Mouse (Mus musculus) heart, postnatal 0 days (tissue): Measurements from ENCODE around the gene Cnga2. TPM values are rescaled to one million over a fixed set of nuclear protein-coding genes. Genes with fewer than 3 reads are reported as not detected.

ENCODE experiments used
- ATAC-seq: fragments of 200-750 bp; cut with Nextera tagmentation; 2 replicates; pipeline ENCODE4 v1.8.0; 2017; ENCODE audit warnings: low read depth, moderate number of reproducible peaks, moderate library complexity; ENCODE audit not compliant: insufficient read depth
- DNase-seq: peaks from one replicate; pipeline ENCODE4 v3.0.0-alpha.2; 2016; ENCODE audit warnings: low spot score
- H3K27ac ChIP-seq: fragments of 300-500 bp; sonication (generic); 2 replicates; pipeline ENCODE4 v1.5.1; 2014; ENCODE audit warnings: low read depth, mild to moderate bottlenecking
- H3K27me3 ChIP-seq: fragments of 300-500 bp; sonication (generic); 2 replicates; pipeline ENCODE4 v1.6.1; 2014; ENCODE audit warnings: low read length, mixed read lengths; ENCODE audit not compliant: control insufficient read depth, insufficient read depth
- H3K36me3 ChIP-seq: fragments of 300-500 bp; sonication (generic); replicated peaks from 2 replicates; pipeline ENCODE4 v1.6.1; 2014; ENCODE audit warnings: low read length, mixed read lengths; ENCODE audit not compliant: control insufficient read depth, insufficient read depth
- H3K4me1 ChIP-seq: fragments of 300-500 bp; sonication (generic); 2 replicates; pipeline ENCODE4 v1.6.1; 2014; ENCODE audit warnings: antibody characterized with exemption; ENCODE audit not compliant: control insufficient read depth, insufficient read depth
- H3K4me2 ChIP-seq: fragments of 300-500 bp; sonication (generic); 2 replicates; pipeline ENCODE4 v1.6.1; 2014; ENCODE audit warnings: low read depth, mild to moderate bottlenecking, low read length, moderate library complexity
- H3K4me3 ChIP-seq: fragments of 300-500 bp; sonication (generic); 2 replicates; pipeline ENCODE4 v1.5.1; 2014; ENCODE audit warnings: low read depth, low read length
- H3K9ac ChIP-seq: fragments of 300-500 bp; sonication (generic); replicated peaks from 2 replicates; pipeline ENCODE4 v1.6.1; 2014; ENCODE audit warnings: low read depth, low read length, mixed read lengths
- H3K9me3 ChIP-seq: fragments of 300-500 bp; sonication (generic); replicated peaks from 2 replicates; pipeline ENCODE4 v1.6.1; 2016; ENCODE audit warnings: low read length; ENCODE audit not compliant: control insufficient read depth
- CTCF ChIP-seq: IDR thresholded peaks from 2 replicates; pipeline ENCODE4 v1.5.1; 2016; ENCODE audit warnings: antibody characterized with exemption, control low read depth, low read depth
- EP300 ChIP-seq: IDR thresholded peaks from 2 replicates; pipeline ENCODE4 v1.6.1; 2016; ENCODE audit warnings: antibody characterized with exemption, low read depth
- WGBS: fragments of 180-500 bp; shearing (Covaris S2); extraction: QIAGEN DNeasy Blood & Tissue Kit; methylation state at CpG from one replicate; pipeline ENCODE4 v1.1.7; 2014; 5-methylcytosine and 5-hydroxymethylcytosine counted together
- polyA plus RNA-seq: library from polyadenylated mRNA; unstranded; fragments of >200 nt; fragmentation: Nextera tagmentation; extraction: Ambion mirVana; gene quantifications from 2 replicates; pipeline ENCODE4 v1.2.1, GENCODE M21; 2015
- total RNA-seq: library from RNA; depleted of rRNA; stranded (reverse); fragments of >200 nt; gene quantifications from 2 replicates; pipeline ENCODE4 v1.2.3, GENCODE M21; 2014; ENCODE audit warnings: low replicate concordance

The Cnga2 gene
- total and polyA plus RNA-seq, 2 experiments from 2014 or later = 0.04 TPM; not detected in 1

- no peaks in the 10 kb centered on the region for H3K36me3 ChIP-seq
- no peaks in the 10 kb centered on the region for H3K9me3 ChIP-seq
- DNase-seq (no peak), ATAC-seq (no peak)
- TF ChIP-seq CTCF (no peak), EP300 (no peak)
- 64% methylated on average over 2 of the region's 2 CpGs for WGBS
- no peaks in the 10 kb centered on the region for H3K4me1 ChIP-seq
- H3K4me2 ChIP-seq = no peak overlapping the region
- no peaks in the 10 kb centered on the region for H3K27me3 ChIP-seq
- H3K27ac ChIP-seq = peak overlapping the region; percentile 51; the same call in 1 of the 2 replicates
- no peak overlapping the region for H3K9ac ChIP-seq
- no peak overlapping the region for H3K4me3 ChIP-seq
Measured at GRCm38 (mm10) chrX:71981322-71981721, 10.3 kb upstream of the Cnga2 start.

- no peak overlapping the region for H3K27ac ChIP-seq
Measured at GRCm38 (mm10) chrX:71983205-71983604, 8.4 kb upstream of the Cnga2 start.

GRCm38 (mm10) chrX:71983775-71984174, 7.9 kb upstream of the Cnga2 start:
- no peaks in the 10 kb centered on the region for H3K27me3 ChIP-seq
- peak; percentile 39 for TF ChIP-seq CTCF
- no peak for TF ChIP-seq EP300
- H3K27ac ChIP-seq = no peak overlapping the region
- H3K9me3 ChIP-seq = no peaks in the 10 kb centered on the region
- no peak for DNase-seq
- H3K36me3 ChIP-seq = no peaks in the 10 kb centered on the region
- no peak overlapping the region for H3K4me2 ChIP-seq
- no peak overlapping the region for H3K4me3 ChIP-seq
- ATAC-seq = no peak
- no peak overlapping the region for H3K9ac ChIP-seq
- H3K4me1 ChIP-seq = no peaks in the 10 kb centered on the region
- whole genome bisulfite sequencing = 69% methylated on average over 1 of the region's 1 CpGs

More at GRCm38 (mm10) chrX:71983205-71983604, 8.4 kb upstream of the Cnga2 start:
- Histone ChIP-seq H3K4me3 (no peak overlapping the region), H3K36me3 (no peaks in the 10 kb centered on the region), H3K4me2 (no peak overlapping the region), H3K4me1 (no peaks in the 10 kb centered on the region), H3K27me3 (no peaks in the 10 kb centered on the region), H3K9ac (no peak overlapping the region), H3K9me3 (no peaks in the 10 kb centered on the region)
- 55% methylated on average over 2 of the region's 2 CpGs for WGBS
- DNase-seq (no peak), ATAC-seq (no peak)
- TF ChIP-seq EP300 (no peak), CTCF (no peak)

- no peak for DNase-seq
- no peak for TF ChIP-seq CTCF
- Histone ChIP-seq H3K9ac (no peak overlapping the region), H3K36me3 (no peaks in the 10 kb centered on the region), H3K4me1 (no peaks in the 10 kb centered on the region), H3K27ac (no peak overlapping the region), H3K9me3 (no peaks in the 10 kb centered on the region), H3K27me3 (no peaks in the 10 kb centered on the region), H3K4me3 (no peak overlapping the region), H3K4me2 (no peak overlapping the region)
- 38% methylated on average over 1 of the region's 1 CpGs for WGBS
- ATAC-seq = no peak
Measured at GRCm38 (mm10) chrX:71995972-71996371, 4.3 kb downstream of the Cnga2 start.

GRCm38 (mm10) chrX:72009930-72010329, 18.3 kb downstream of the Cnga2 start:
- no peak overlapping the region for H3K27ac ChIP-seq
- ATAC-seq = no peak

GRCm38 (mm10) chrX:72012236-72012635, 20.6 kb downstream of the Cnga2 start:
- H3K9me3 ChIP-seq = no peaks in the 10 kb centered on the region
- no peak overlapping the region for H3K4me3 ChIP-seq
- H3K4me1 ChIP-seq = no peaks in the 10 kb centered on the region
- TF ChIP-seq CTCF (no peak), EP300 (no peak)
- H3K27me3 ChIP-seq = no peaks in the 10 kb centered on the region
- ATAC-seq (peak; percentile 86), DNase-seq (peak; percentile 39)
- H3K4me2 ChIP-seq = 0 out of 2 replicates have a peak overlapping the region, but pooled peaks have one; percentile 1
- WGBS = 46% methylated on average over 9 of the region's 9 CpGs
- H3K9ac ChIP-seq = no peak overlapping the region
- H3K27ac ChIP-seq = peak overlapping the region; percentile 64
- no peaks in the 10 kb centered on the region for H3K36me3 ChIP-seq

More at GRCm38 (mm10) chrX:72009930-72010329, 18.3 kb downstream of the Cnga2 start:
- H3K9ac ChIP-seq = no peak overlapping the region
- H3K27me3 ChIP-seq = no peaks in the 10 kb centered on the region
- DNase-seq = no peak
- no peaks in the 10 kb centered on the region for H3K36me3 ChIP-seq
- TF ChIP-seq EP300 = no peak
- no peak for TF ChIP-seq CTCF
- H3K9me3 ChIP-seq = no peaks in the 10 kb centered on the region
- no peak overlapping the region for H3K4me2 ChIP-seq
- no peak overlapping the region for H3K4me3 ChIP-seq
- H3K4me1 ChIP-seq = no peaks in the 10 kb centered on the region
